Mouse (Mus musculus): ENCODE results near the gene Tmcc1. TPM values are rescaled to one million over a fixed set of nuclear protein-coding genes. Genes with fewer than 3 reads are reported as not detected.
"Not testable (repeated sequence)": the region's sequence is repeated elsewhere in the genome, so short reads cannot be mapped to it uniquely, and the experiment has no call there.

Tmcc1 gene
- polyA plus RNA-seq, 1 experiment: 17.6 TPM

DNA sequence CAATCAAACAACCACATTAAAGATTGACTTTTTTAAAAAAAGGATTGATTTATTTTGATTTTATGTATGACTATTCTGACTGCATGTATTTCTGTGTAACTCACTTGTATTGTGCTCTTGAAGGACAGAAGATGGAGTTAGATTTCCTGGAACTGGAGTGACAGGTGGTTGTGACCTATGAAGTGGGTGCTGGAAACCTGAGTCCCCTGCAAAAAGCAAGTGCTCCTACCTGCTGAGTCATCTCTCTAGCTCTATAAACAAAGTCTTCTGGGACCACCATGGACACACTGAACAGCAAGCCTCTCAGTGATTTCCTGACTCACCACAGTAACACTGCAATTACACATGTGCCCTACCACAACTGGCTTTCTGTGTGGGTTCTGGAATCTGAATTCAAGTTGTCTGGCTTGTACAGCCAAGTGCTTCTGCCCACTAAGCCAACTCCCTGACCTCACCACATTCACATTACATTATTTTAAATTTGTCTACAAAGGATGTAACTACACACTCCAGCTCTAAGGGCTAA lies 65.3 kb downstream of the Tmcc1 start:
- Histone ChIP-seq H3K4me3 (no peak overlapping the region), H3K4me2 (ENCODE audit: low read depth) (peak overlapping the region; percentile 20), H3ac (ENCODE audit: control insufficient read depth, insufficient read length) (no peak overlapping the region), H3K36me3 (ENCODE audit: control insufficient read depth, insufficient read depth) (no peaks in the 10 kb centered on the region), H3K27me3 (ENCODE audit: control insufficient read depth, insufficient read depth, insufficient read length) (no peaks in the 10 kb centered on the region), H3K79me2 (ENCODE audit: control insufficient read depth, insufficient read depth) (no peaks in the 10 kb centered on the region)
- no peak for TF ChIP-seq E2F4 (IDR thresholded peaks at IDR 0.05; ENCODE audit: insufficient read depth)
- TF ChIP-seq POLR2AphosphoS2 (IDR thresholded peaks at IDR 0.05; ENCODE audit: insufficient read length, low read depth): no peak
- peak in 2 of 3 experiments; percentile 17 to 66 for TF ChIP-seq MYOD1 (IDR thresholded peaks at IDR 0.05; ENCODE audit: control insufficient read depth in 1 of 3, insufficient read length in 2 of 3, low read depth in 2 of 3)
- TF ChIP-seq MYOG (IDR thresholded peaks at IDR 0.05; ENCODE audit: control insufficient read depth in 1 of 3, insufficient read depth in 1 of 3, insufficient read length in 2 of 3, low read depth in 2 of 3): peak in 2 of 3 experiments; percentile 14 to 77
- TF ChIP-seq POLR2A (IDR thresholded peaks at IDR 0.05; ENCODE audit: insufficient read length, low read depth): no peak
- no peak for TF ChIP-seq REST (IDR thresholded peaks at IDR 0.05; ENCODE audit: insufficient read depth, insufficient read length)
- TF ChIP-seq TCF12 (IDR thresholded peaks at IDR 0.05; ENCODE audit: insufficient read depth, poor library complexity, severe bottlenecking): no peak
- no peak for TF ChIP-seq USF1 (IDR thresholded peaks at IDR 0.05; ENCODE audit: low read depth)
- TF ChIP-seq SRF (IDR thresholded peaks at IDR 0.05; ENCODE audit: control insufficient read depth, insufficient read length, low read depth): no peak
- no peak for TF ChIP-seq TCF3 (IDR thresholded peaks at IDR 0.05; ENCODE audit: insufficient read length, low read depth)
- TF ChIP-seq MAX (IDR thresholded peaks at IDR 0.05; ENCODE audit: low read depth): peak; percentile 37
- no peak for TF ChIP-seq CEBPB (IDR thresholded peaks at IDR 0.05; ENCODE audit: insufficient read depth, poor library complexity, severe bottlenecking)

- no peak overlapping the region for H3K4me2 ChIP-seq (ENCODE audit: low read depth)
- H3K79me2 ChIP-seq (ENCODE audit: control insufficient read depth, insufficient read depth): no peaks in the 10 kb centered on the region
- no peak overlapping the region for H3ac ChIP-seq (ENCODE audit: control insufficient read depth, insufficient read length)
- TF ChIP-seq CEBPB (IDR thresholded peaks at IDR 0.05; ENCODE audit: insufficient read depth, poor library complexity, severe bottlenecking) (no peak), MYOD1 (IDR thresholded peaks at IDR 0.05; ENCODE audit: control insufficient read depth in 1 of 3, insufficient read length in 2 of 3, low read depth in 2 of 3) (no peak), MAX (IDR thresholded peaks at IDR 0.05; ENCODE audit: low read depth) (no peak), MYOG (IDR thresholded peaks at IDR 0.05; ENCODE audit: control insufficient read depth in 1 of 3, insufficient read depth in 1 of 3, insufficient read length in 2 of 3, low read depth in 2 of 3) (no peak), POLR2AphosphoS2 (IDR thresholded peaks at IDR 0.05; ENCODE audit: insufficient read length, low read depth) (no peak)
- no peak overlapping the region for H3K4me3 ChIP-seq
- H3K36me3 ChIP-seq (ENCODE audit: control insufficient read depth, insufficient read depth): no peaks in the 10 kb centered on the region
- H3K27me3 ChIP-seq (ENCODE audit: control insufficient read depth, insufficient read depth, insufficient read length): no peaks in the 10 kb centered on the region
Observed at GRCm38 (mm10) chr6:116126577-116126976, 66.7 kb downstream of the Tmcc1 start.

DNA sequence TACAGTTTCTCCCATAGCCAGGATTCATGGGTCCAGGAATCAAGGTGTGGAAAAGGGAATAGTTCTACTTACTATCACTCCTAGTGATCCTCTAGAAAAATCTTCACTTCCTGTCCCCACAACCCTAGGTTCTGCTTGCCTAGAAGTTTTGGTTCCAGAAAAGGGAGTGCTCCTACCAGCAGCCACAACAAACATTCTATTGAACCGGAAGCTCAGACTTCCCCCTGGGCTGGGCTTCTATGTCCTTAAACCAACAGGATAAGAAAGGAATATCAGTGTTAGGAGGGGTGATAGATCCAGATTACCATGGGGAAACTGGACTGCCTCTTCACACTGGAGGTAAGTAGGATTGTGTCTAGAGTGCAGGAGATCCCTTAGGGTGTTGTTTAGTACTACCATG lies 70.4 kb downstream of the Tmcc1 start:
- no peak overlapping the region for H3K4me2 ChIP-seq (ENCODE audit: low read depth)
- no peaks in the 10 kb centered on the region for H3K36me3 ChIP-seq (ENCODE audit: control insufficient read depth, insufficient read depth)
- no peak for TF ChIP-seq MYOD1 (IDR thresholded peaks at IDR 0.05; ENCODE audit: control insufficient read depth in 1 of 3, insufficient read length in 2 of 3, low read depth in 2 of 3)
- TF ChIP-seq MYOG (IDR thresholded peaks at IDR 0.05; ENCODE audit: control insufficient read depth in 1 of 3, insufficient read depth in 1 of 3, insufficient read length in 2 of 3, low read depth in 2 of 3): no peak
- TF ChIP-seq REST (IDR thresholded peaks at IDR 0.05; ENCODE audit: insufficient read depth, insufficient read length): no peak
- no peak for TF ChIP-seq MAX (IDR thresholded peaks at IDR 0.05; ENCODE audit: low read depth)
- TF ChIP-seq TCF12 (IDR thresholded peaks at IDR 0.05; ENCODE audit: insufficient read depth, poor library complexity, severe bottlenecking): no peak
- TF ChIP-seq SRF (IDR thresholded peaks at IDR 0.05; ENCODE audit: control insufficient read depth, insufficient read length, low read depth): no peak
- TF ChIP-seq TCF3 (IDR thresholded peaks at IDR 0.05; ENCODE audit: insufficient read length, low read depth): no peak
- TF ChIP-seq USF1 (IDR thresholded peaks at IDR 0.05; ENCODE audit: low read depth): no peak
- TF ChIP-seq E2F4 (IDR thresholded peaks at IDR 0.05; ENCODE audit: insufficient read depth): no peak
- no peak for TF ChIP-seq POLR2A (IDR thresholded peaks at IDR 0.05; ENCODE audit: insufficient read length, low read depth)
- TF ChIP-seq CEBPB (IDR thresholded peaks at IDR 0.05; ENCODE audit: insufficient read depth, poor library complexity, severe bottlenecking): no peak
- no peak for TF ChIP-seq POLR2AphosphoS2 (IDR thresholded peaks at IDR 0.05; ENCODE audit: insufficient read length, low read depth)
- H3K27me3 ChIP-seq (ENCODE audit: control insufficient read depth, insufficient read depth, insufficient read length): no peaks in the 10 kb centered on the region
- H3K4me3 ChIP-seq: no peak overlapping the region
- H3ac ChIP-seq (ENCODE audit: control insufficient read depth, insufficient read length): no peak overlapping the region
- H3K79me2 ChIP-seq (ENCODE audit: control insufficient read depth, insufficient read depth): no peaks in the 10 kb centered on the region

DNA sequence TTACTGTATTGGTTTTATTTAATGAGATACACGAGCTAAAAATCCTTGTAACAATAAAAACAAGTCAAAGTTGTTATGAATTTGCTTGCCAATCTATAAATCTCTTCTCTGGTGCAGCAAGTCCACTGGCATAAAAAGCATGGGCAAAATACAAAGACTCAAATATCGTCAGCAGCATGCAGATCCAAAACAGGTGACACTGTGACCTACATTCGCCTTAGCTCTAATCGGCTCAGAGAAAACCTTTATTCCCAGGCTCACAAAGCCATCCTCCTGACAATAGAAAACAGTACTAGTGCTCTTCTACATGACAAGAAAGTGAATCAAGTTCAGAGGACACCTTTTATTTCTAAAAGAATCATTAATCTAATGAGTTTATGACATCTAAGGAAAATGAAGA lies 73.6 kb downstream of the Tmcc1 start:
- TF ChIP-seq REST (IDR thresholded peaks at IDR 0.05; ENCODE audit: insufficient read depth, insufficient read length) (no peak), MYOG (IDR thresholded peaks at IDR 0.05; ENCODE audit: control insufficient read depth in 1 of 3, insufficient read depth in 1 of 3, insufficient read length in 2 of 3, low read depth in 2 of 3) (no peak), E2F4 (IDR thresholded peaks at IDR 0.05; ENCODE audit: insufficient read depth) (no peak), POLR2AphosphoS2 (IDR thresholded peaks at IDR 0.05; ENCODE audit: insufficient read length, low read depth) (no peak), POLR2A (IDR thresholded peaks at IDR 0.05; ENCODE audit: insufficient read length, low read depth) (no peak), USF1 (IDR thresholded peaks at IDR 0.05; ENCODE audit: low read depth) (no peak), TCF3 (IDR thresholded peaks at IDR 0.05; ENCODE audit: insufficient read length, low read depth) (no peak), TCF12 (IDR thresholded peaks at IDR 0.05; ENCODE audit: insufficient read depth, poor library complexity, severe bottlenecking) (no peak), MAX (IDR thresholded peaks at IDR 0.05; ENCODE audit: low read depth) (no peak), SRF (IDR thresholded peaks at IDR 0.05; ENCODE audit: control insufficient read depth, insufficient read length, low read depth) (no peak)
- H3K4me3 ChIP-seq: no peak overlapping the region
- H3ac ChIP-seq (ENCODE audit: control insufficient read depth, insufficient read length): no peak overlapping the region
- peaks cover 8% of the 10 kb centered on the region for H3K79me2 ChIP-seq (ENCODE audit: control insufficient read depth, insufficient read depth)
- no peaks in the 10 kb centered on the region for H3K36me3 ChIP-seq (ENCODE audit: control insufficient read depth, insufficient read depth)
- no peak overlapping the region for H3K4me2 ChIP-seq (ENCODE audit: low read depth)
- H3K27me3 ChIP-seq (ENCODE audit: control insufficient read depth, insufficient read depth, insufficient read length): no peaks in the 10 kb centered on the region

DNA sequence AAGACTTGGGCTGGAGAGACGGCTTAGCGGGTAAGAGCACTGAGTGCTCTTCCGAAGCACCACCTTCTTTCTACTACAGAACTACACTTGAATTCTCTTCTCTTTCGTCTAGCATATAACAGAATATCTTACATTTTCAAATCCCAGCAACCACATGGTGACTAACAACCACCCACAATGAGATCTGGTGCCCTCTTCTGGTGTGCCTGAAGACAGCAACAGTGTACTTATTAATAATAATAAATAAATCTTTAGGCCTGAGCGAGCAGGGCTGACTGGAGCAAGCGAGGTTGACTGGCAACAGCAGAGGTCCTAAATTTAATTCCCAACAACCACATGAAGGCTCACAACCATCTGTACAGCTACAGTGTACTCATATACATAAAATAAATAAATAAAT lies 76.7 kb downstream of the Tmcc1 start:
- not testable (repeated sequence) for H3K79me2 ChIP-seq (ENCODE audit: control insufficient read depth, insufficient read depth); H3ac ChIP-seq (ENCODE audit: control insufficient read depth, insufficient read length); H3K4me2 ChIP-seq (ENCODE audit: low read depth); H3K4me3 ChIP-seq; H3K27me3 ChIP-seq (ENCODE audit: control insufficient read depth, insufficient read depth, insufficient read length); H3K36me3 ChIP-seq (ENCODE audit: control insufficient read depth, insufficient read depth)
